Mouse (Mus musculus) lung, adult 2 months (tissue): Measurements from ENCODE around the gene Ptma.

ENCODE experiments used
- CTCF ChIP-seq: fragments of 200-500 bp; IDR thresholded peaks from 2 replicates; pipeline ENCODE4 v1.5.1; 2011; ENCODE audit warnings: mild to moderate bottlenecking, low read length, control low read depth; ENCODE audit not compliant: insufficient read depth
- POLR2A ChIP-seq: fragments of 200-500 bp; IDR thresholded peaks from 2 replicates; pipeline ENCODE4 v1.6.1; 2011; ENCODE audit warnings: low read depth, mild to moderate bottlenecking, control low read depth, low read length, borderline replicate concordance; ENCODE audit errors: extremely low read depth

DNA sequence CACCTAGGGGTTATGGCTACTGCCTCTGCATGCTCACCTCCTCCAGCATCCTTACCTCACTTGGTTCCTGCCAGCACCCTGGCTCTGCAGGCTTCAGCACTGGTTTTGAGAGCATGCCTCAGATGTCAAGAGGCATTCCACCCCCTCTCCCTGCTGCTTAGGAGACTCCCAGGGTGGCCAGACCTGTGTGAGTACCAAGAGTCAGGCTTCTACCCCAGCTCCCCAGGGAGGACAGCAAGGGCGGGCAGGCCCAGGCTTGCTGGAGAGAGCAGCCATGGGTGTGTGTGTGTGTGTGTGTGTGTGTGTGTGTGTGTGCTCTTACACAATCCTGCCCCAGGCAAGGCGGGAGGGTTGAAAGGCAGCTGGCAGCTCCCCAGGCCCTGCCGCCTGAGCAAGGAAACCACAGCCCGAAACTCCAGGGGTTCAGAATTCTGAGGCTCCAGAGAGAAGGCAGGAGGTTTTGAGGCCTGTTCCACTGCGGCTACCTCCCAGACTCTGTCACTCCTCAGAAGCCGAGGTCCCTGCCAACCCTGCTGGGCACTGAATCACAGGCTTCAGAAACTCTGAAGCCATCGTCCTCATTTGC is 4.1 kb upstream of the Ptma start:
- no peak for TF ChIP-seq CTCF
- TF ChIP-seq POLR2A = no peak
